Mouse (Mus musculus) cerebellum, adult 2 months (tissue): ENCODE measurements around the gene Ube4a.
A peak's percentile ranks its signal among the peaks of the same experiment; 100 is the strongest.

Experiments
- CTCF ChIP-seq: fragments of 200-500 bp; IDR thresholded peaks from 2 replicates; pipeline ENCODE4 v1.5.1; 2011; ENCODE audit warnings: low read depth, mild to moderate bottlenecking, control low read depth, low read length, moderate library complexity, borderline replicate concordance; ENCODE audit not compliant: insufficient read depth
- POLR2A ChIP-seq: fragments of 200-500 bp; IDR thresholded peaks from 2 replicates; pipeline ENCODE4 v1.6.1; 2011; ENCODE audit warnings: low read length, control low read depth, borderline replicate concordance; ENCODE audit not compliant: insufficient read depth

GRCm38 (mm10) chr9:44882436-44882980 lies 82.9 kb downstream of the Ube4a start:
- TF ChIP-seq CTCF (no peak), POLR2A (0 out of 2 replicates have a peak, but pooled peaks have one; percentile 28)
